Mouse (Mus musculus): Measurements from ENCODE around the gene Tmem217.
A peak's percentile ranks its signal among the peaks of the same experiment; 100 is the strongest.

GRCm38 (mm10) chr17:29492269-29493191, 59.7 kb downstream of the Tmem217 start:
- 0 out of 2 replicates have a peak, but pooled peaks have one; percentile 17 for TF ChIP-seq POLR2A (IDR thresholded peaks at IDR 0.05; ENCODE audit: borderline replicate concordance, extremely low read depth, low read depth, low read length)
- TF ChIP-seq CTCF (IDR thresholded peaks at IDR 0.05; ENCODE audit: insufficient read depth, low read length), result peak; percentile 70

Measured in lung, adult 2 months (tissue).